Mouse (Mus musculus): ENCODE data around the gene Fbxo4. TPM values are rescaled to one million over a fixed set of nuclear protein-coding genes. Genes with fewer than 3 reads are reported as not detected.

The Fbxo4 gene
- total and polyA plus RNA-seq, 2 experiments from 2014 or later = 9.8 to 11.4 TPM

GRCm38 (mm10) chr15:3987981-3988380 lies 8.6 kb upstream of the Fbxo4 start:
- TF ChIP-seq CTCF (IDR thresholded peaks at IDR 0.05) = peak; percentile 84
- H3K4me2 ChIP-seq (ENCODE audit: low read depth, low read length, poor library complexity, severe bottlenecking) = no peak overlapping the region
- H3K9ac ChIP-seq (replicated peaks; ENCODE audit: low read length, poor library complexity, severe bottlenecking) = no peak overlapping the region
- no peak overlapping the region for H3K4me3 ChIP-seq (ENCODE audit: low read depth, low read length)
- H3K4me1 ChIP-seq (ENCODE audit: insufficient read depth, low read length) = no peaks in the 10 kb centered on the region
- no peaks in the 10 kb centered on the region for H3K9me3 ChIP-seq (ENCODE audit: low read length)
- H3K36me3 ChIP-seq (ENCODE audit: insufficient read depth, low read length) = peaks cover 28% of the 10 kb centered on the region
- peak; percentile 62 for DNase-seq (ENCODE audit: low spot score)
- no peak overlapping the region for H3K27ac ChIP-seq (ENCODE audit: low read depth, low read length)
- peak; percentile 41; the same call in 1 of the 2 replicates for ATAC-seq (ENCODE audit: low FRiP score)
- 69% methylated on average over 2 of the region's 2 CpGs for WGBS
- no peaks in the 10 kb centered on the region for H3K27me3 ChIP-seq (ENCODE audit: insufficient read depth, low read length)

- Histone ChIP-seq H3K4me1 (ENCODE audit: insufficient read depth, low read length) (no peaks in the 10 kb centered on the region), H3K27me3 (ENCODE audit: insufficient read depth, low read length) (no peaks in the 10 kb centered on the region), H3K27ac (ENCODE audit: low read depth, low read length) (no peak overlapping the region), H3K4me2 (ENCODE audit: low read depth, low read length, poor library complexity, severe bottlenecking) (no peak overlapping the region), H3K9me3 (ENCODE audit: low read length) (no peaks in the 10 kb centered on the region), H3K36me3 (ENCODE audit: insufficient read depth, low read length) (peaks cover 16% of the 10 kb centered on the region), H3K4me3 (ENCODE audit: low read depth, low read length) (no peak overlapping the region), H3K9ac (replicated peaks; ENCODE audit: low read length, poor library complexity, severe bottlenecking) (no peak overlapping the region)
- DNase-seq (ENCODE audit: low spot score) = no peak
- 84% methylated on average over 2 of the region's 2 CpGs for WGBS
- TF ChIP-seq CTCF (IDR thresholded peaks at IDR 0.05) = no peak
- no peak for ATAC-seq (ENCODE audit: low FRiP score)
Observed at GRCm38 (mm10) chr15:3984876-3985275, 5.5 kb upstream of the Fbxo4 start.

GRCm38 (mm10) chr15:3982732-3983131 lies 3.4 kb upstream of the Fbxo4 start:
- Histone ChIP-seq H3K9ac (replicated peaks; ENCODE audit: low read length, poor library complexity, severe bottlenecking) (no peak overlapping the region), H3K4me1 (ENCODE audit: insufficient read depth, low read length) (no peaks in the 10 kb centered on the region), H3K4me2 (ENCODE audit: low read depth, low read length, poor library complexity, severe bottlenecking) (no peak overlapping the region), H3K27ac (ENCODE audit: low read depth, low read length) (no peak overlapping the region), H3K36me3 (ENCODE audit: insufficient read depth, low read length) (peaks cover 16% of the 10 kb centered on the region), H3K27me3 (ENCODE audit: insufficient read depth, low read length) (no peaks in the 10 kb centered on the region), H3K4me3 (ENCODE audit: low read depth, low read length) (no peak overlapping the region), H3K9me3 (ENCODE audit: low read length) (no peaks in the 10 kb centered on the region)
- no peak for TF ChIP-seq CTCF (IDR thresholded peaks at IDR 0.05)
- DNase-seq (ENCODE audit: low spot score) (no peak), ATAC-seq (ENCODE audit: low FRiP score) (no peak)
- WGBS = 95% methylated on average over 5 of the region's 5 CpGs

DNA sequence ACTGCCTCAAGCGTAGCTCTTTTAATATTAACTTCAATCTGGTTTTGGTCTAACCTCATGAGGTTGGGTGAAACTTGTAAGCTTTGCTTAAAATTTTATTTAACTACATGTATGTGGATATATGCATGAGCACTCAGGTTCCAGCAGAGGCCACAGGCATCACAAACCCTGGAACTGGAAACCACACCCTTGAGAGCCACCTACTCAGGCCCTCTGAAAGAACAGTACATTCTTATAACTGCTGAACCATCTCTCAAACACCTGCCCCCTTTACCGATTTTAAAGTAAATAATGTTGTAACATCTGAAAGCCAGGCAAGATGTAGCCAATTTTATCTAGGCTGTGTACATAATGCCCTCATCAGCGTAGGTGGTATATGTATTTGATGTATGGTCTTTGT lies 498 bp upstream of the Fbxo4 start:
- TF ChIP-seq CTCF (IDR thresholded peaks at IDR 0.05) = no peak
- ATAC-seq (ENCODE audit: low FRiP score) (peak; percentile 6; the same call in 1 of the 2 replicates), DNase-seq (ENCODE audit: low spot score) (no peak)
- H3K4me1 ChIP-seq (ENCODE audit: insufficient read depth, low read length) = no peaks in the 10 kb centered on the region
- WGBS = 81% methylated on average over 3 of the region's 3 CpGs
- peaks cover 11% of the 10 kb centered on the region for H3K36me3 ChIP-seq (ENCODE audit: insufficient read depth, low read length)
- peak overlapping the region; percentile 95 for H3K9ac ChIP-seq (replicated peaks; ENCODE audit: low read length, poor library complexity, severe bottlenecking)
- H3K27me3 ChIP-seq (ENCODE audit: insufficient read depth, low read length) = no peaks in the 10 kb centered on the region
- peak overlapping the region; percentile 70 for H3K4me3 ChIP-seq (ENCODE audit: low read depth, low read length)
- H3K27ac ChIP-seq (ENCODE audit: low read depth, low read length) = peak overlapping the region; percentile 99
- no peaks in the 10 kb centered on the region for H3K9me3 ChIP-seq (ENCODE audit: low read length)
- H3K4me2 ChIP-seq (ENCODE audit: low read depth, low read length, poor library complexity, severe bottlenecking) = peak overlapping the region; percentile 75

GRCm38 (mm10) chr15:3978279-3978678 lies 1.1 kb downstream of the Fbxo4 start:
- Histone ChIP-seq H3K4me2 (ENCODE audit: low read depth, low read length, poor library complexity, severe bottlenecking) (no peak overlapping the region), H3K4me1 (ENCODE audit: insufficient read depth, low read length) (no peaks in the 10 kb centered on the region), H3K9me3 (ENCODE audit: low read length) (no peaks in the 10 kb centered on the region), H3K27me3 (ENCODE audit: insufficient read depth, low read length) (no peaks in the 10 kb centered on the region), H3K4me3 (ENCODE audit: low read depth, low read length) (no peak overlapping the region), H3K27ac (ENCODE audit: low read depth, low read length) (no peak overlapping the region), H3K9ac (replicated peaks; ENCODE audit: low read length, poor library complexity, severe bottlenecking) (no peak overlapping the region), H3K36me3 (ENCODE audit: insufficient read depth, low read length) (peaks cover 6% of the 10 kb centered on the region; the same call in 1 of the 2 replicates)
- DNase-seq (ENCODE audit: low spot score) = no peak
- ATAC-seq (ENCODE audit: low FRiP score) = no peak
- TF ChIP-seq CTCF (IDR thresholded peaks at IDR 0.05) = peak; percentile 51
- 95% methylated on average over 2 of the region's 2 CpGs for WGBS

- 92% methylated on average over 3 of the region's 3 CpGs for WGBS
- Histone ChIP-seq H3K27me3 (ENCODE audit: insufficient read depth, low read length) (no peaks in the 10 kb centered on the region), H3K36me3 (ENCODE audit: insufficient read depth, low read length) (peaks cover 15% of the 10 kb centered on the region), H3K9ac (replicated peaks; ENCODE audit: low read length, poor library complexity, severe bottlenecking) (no peak overlapping the region), H3K4me3 (ENCODE audit: low read depth, low read length) (no peak overlapping the region), H3K4me2 (ENCODE audit: low read depth, low read length, poor library complexity, severe bottlenecking) (no peak overlapping the region), H3K27ac (ENCODE audit: low read depth, low read length) (no peak overlapping the region), H3K4me1 (ENCODE audit: insufficient read depth, low read length) (no peaks in the 10 kb centered on the region), H3K9me3 (ENCODE audit: low read length) (no peaks in the 10 kb centered on the region)
- no peak for DNase-seq (ENCODE audit: low spot score)
- no peak for TF ChIP-seq CTCF (IDR thresholded peaks at IDR 0.05)
- no peak for ATAC-seq (ENCODE audit: low FRiP score)
Observed at GRCm38 (mm10) chr15:3973300-3973699, 6.1 kb downstream of the Fbxo4 start.
